Mouse (Mus musculus): ENCODE data around the gene Gm17535. TPM values are rescaled to one million over a fixed set of nuclear protein-coding genes. Genes with fewer than 3 reads are reported as not detected.
"Not testable (repeated sequence)": the region's sequence is repeated elsewhere in the genome, so short reads cannot be mapped to it uniquely, and the experiment has no call there.

Gene Gm17535
- polyA plus RNA-seq, 1 experiment from 2014 or later = not detected

DNA sequence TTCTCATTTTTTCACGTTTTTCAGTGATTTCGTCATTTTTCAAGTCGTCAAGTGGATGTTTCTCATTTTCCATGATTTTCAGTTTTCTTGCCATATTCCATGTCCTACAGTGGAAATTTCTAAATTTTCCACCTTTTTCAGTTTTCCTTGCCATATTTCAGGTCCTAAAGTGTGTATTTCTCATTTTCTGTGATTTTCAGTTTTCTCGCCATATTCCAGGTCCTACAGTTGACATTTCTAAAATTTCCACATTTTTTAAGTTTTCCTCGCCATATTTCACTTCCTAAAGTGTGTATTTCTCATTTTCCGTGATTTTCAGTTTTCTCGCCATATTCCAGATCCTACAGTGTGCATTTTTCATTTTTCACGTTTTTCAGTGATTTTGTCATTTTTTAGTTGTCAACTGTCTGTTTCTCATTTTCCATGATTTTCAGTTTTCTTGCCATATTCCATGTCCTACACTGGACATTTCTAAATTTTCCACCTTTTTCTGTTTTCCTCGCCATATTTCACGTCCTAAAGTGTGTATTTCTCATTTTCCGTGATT is 21.6 kb upstream of the Gm17535 start, which contains the start of gene Gm10721:
TSS of gene Gm10721 (plus strand) at position 408 of the 547 bp plus-strand sequence.
- H3K27ac ChIP-seq (ENCODE audit: low read length); H3K9me3 ChIP-seq (ENCODE audit: low read length); H3K36me3 ChIP-seq (ENCODE audit: insufficient read depth, low read length); H3K27me3 ChIP-seq (ENCODE audit: insufficient read depth, low read length); H3K9ac ChIP-seq (replicated peaks; ENCODE audit: low read length); H3K4me2 ChIP-seq (replicated peaks; ENCODE audit: low read depth, low read length); H3K4me1 ChIP-seq (ENCODE audit: insufficient read depth, low read length); H3K4me3 ChIP-seq (ENCODE audit: low read length): not testable (repeated sequence)
- WGBS = no CpG with 5 or more reads among the region's 11 CpGs
- ATAC-seq (ENCODE audit: low FRiP score, low TSS enrichment) = peak; percentile 76; the same call in 1 of the 2 replicates

DNA sequence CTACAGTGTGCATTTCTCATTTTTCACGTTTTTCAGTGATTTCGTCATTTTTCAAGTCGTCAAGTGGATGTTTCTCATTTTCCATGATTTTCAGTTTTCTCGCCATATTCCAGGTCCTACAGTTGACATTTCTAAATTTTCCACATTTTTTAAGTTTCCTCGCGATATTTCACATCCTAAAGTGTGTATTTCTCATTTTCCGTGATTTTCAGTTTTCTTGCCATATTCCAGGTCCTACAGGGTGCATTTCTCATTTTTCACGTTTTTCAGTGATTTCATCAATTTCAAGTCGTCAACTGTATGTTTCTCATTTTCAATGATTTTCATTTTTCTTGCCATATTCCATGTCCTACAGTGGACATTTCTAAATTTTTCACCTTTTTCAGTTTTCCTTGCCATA is 19.0 kb upstream of the Gm17535 start, which contains the start of gene Gm10720:
TSS of gene Gm10720 (plus strand) at position 301 of the 400 bp plus-strand sequence.
- not testable (repeated sequence) for H3K4me1 ChIP-seq (ENCODE audit: insufficient read depth, low read length); H3K9ac ChIP-seq (replicated peaks; ENCODE audit: low read length); H3K9me3 ChIP-seq (ENCODE audit: low read length); H3K4me3 ChIP-seq (ENCODE audit: low read length); H3K27ac ChIP-seq (ENCODE audit: low read length); H3K4me2 ChIP-seq (replicated peaks; ENCODE audit: low read depth, low read length); ATAC-seq (ENCODE audit: low FRiP score, low TSS enrichment); H3K36me3 ChIP-seq (ENCODE audit: insufficient read depth, low read length); H3K27me3 ChIP-seq (ENCODE audit: insufficient read depth, low read length)
- 64% methylated on average over 4 of the region's 9 CpGs for WGBS

GRCm38 (mm10) chr9:3015896-3016295 is 18.5 kb upstream of the Gm17535 start:
- ATAC-seq (ENCODE audit: low FRiP score, low TSS enrichment) = not testable (repeated sequence)

GRCm38 (mm10) chr9:3017108-3017507 is 17.3 kb upstream of the Gm17535 start, which contains the start of gene Gm10719:
Gene Gm10719, plus strand, starts transcription at chr9:3017408.
- H3K4me3 ChIP-seq (ENCODE audit: low read length); H3K4me2 ChIP-seq (replicated peaks; ENCODE audit: low read depth, low read length); H3K36me3 ChIP-seq (ENCODE audit: insufficient read depth, low read length); H3K9me3 ChIP-seq (ENCODE audit: low read length); H3K27me3 ChIP-seq (ENCODE audit: insufficient read depth, low read length); ATAC-seq (ENCODE audit: low FRiP score, low TSS enrichment); H3K9ac ChIP-seq (replicated peaks; ENCODE audit: low read length); H3K4me1 ChIP-seq (ENCODE audit: insufficient read depth, low read length); H3K27ac ChIP-seq (ENCODE audit: low read length): not testable (repeated sequence)
- WGBS = 71% methylated on average over 1 of the region's 9 CpGs

More at GRCm38 (mm10) chr9:3015896-3016295, 18.5 kb upstream of the Gm17535 start:
- not testable (repeated sequence) for H3K27ac ChIP-seq (ENCODE audit: low read length); H3K27me3 ChIP-seq (ENCODE audit: insufficient read depth, low read length); H3K4me1 ChIP-seq (ENCODE audit: insufficient read depth, low read length); H3K9me3 ChIP-seq (ENCODE audit: low read length); H3K9ac ChIP-seq (replicated peaks; ENCODE audit: low read length); H3K4me3 ChIP-seq (ENCODE audit: low read length); H3K4me2 ChIP-seq (replicated peaks; ENCODE audit: low read depth, low read length); H3K36me3 ChIP-seq (ENCODE audit: insufficient read depth, low read length)
- WGBS = 70% methylated on average over 4 of the region's 6 CpGs

DNA sequence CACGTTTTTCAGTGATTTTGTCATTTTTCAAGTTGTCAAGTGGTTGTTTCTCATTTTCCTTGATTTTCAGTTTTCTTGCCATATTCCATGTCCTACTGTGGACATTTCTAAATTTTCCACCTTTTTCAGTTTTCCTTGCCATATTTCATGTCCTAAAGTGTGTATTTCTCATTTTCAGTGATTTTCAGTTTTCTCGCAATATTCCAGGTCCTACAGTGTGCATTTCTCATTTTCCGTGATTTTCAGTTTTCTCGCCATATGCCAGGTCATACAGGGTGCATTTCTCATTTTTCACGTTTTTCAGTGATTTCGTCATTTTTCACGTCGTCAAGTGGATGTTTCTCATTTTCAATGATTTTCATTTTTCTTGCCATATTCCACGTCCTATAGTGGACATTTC is 15.5 kb upstream of the Gm17535 start:
- not testable (repeated sequence) for H3K36me3 ChIP-seq (ENCODE audit: insufficient read depth, low read length); H3K9me3 ChIP-seq (ENCODE audit: low read length); H3K27me3 ChIP-seq (ENCODE audit: insufficient read depth, low read length); H3K9ac ChIP-seq (replicated peaks; ENCODE audit: low read length); H3K4me1 ChIP-seq (ENCODE audit: insufficient read depth, low read length); ATAC-seq (ENCODE audit: low FRiP score, low TSS enrichment); H3K4me2 ChIP-seq (replicated peaks; ENCODE audit: low read depth, low read length); H3K27ac ChIP-seq (ENCODE audit: low read length); H3K4me3 ChIP-seq (ENCODE audit: low read length)
- 68% methylated on average over 9 of the region's 9 CpGs for WGBS

DNA sequence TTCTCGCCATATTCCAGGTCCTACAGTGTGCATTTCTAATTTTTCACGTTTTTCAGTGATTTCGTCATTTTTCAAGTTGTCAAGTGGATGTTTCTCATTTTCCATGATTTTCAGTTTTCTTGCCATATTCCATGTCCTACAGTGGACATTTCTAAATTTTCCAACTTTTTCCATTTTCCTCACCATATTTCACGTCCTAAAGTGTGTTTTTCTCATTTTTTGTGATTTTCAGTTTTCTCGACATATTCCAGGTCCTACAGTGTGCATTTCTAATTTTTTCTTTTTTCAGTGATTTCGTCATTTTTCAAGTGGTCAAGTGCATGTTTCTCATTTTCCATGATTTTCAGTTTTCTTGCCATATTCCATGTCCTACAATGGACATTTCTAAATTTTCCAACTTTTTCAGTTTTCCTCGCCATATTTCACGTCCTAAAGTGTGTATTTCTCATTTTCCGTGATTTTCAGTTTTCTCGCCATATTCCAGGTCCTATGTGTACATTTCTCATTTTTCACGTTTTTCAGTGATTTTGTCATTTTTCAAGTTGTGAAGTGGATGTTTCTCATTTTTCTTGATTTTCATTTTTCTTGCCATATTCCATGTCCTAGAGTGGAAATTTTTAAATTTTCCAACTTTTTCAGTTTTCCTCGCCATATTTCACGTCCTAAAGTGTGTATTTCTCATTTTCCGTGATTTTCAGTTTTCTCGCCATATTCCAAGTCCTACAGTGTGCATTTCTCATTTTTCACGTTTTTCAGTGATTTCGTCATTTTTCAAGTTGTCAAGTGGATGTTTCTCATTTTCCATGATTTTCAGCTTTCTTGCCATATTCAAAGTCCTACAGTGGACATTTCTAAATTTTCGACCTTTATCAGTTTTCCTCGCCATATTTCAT is 14.3 kb upstream of the Gm17535 start:
- peak; percentile 73; the same call in 1 of the 2 replicates for ATAC-seq (ENCODE audit: low FRiP score, low TSS enrichment)
- not testable (repeated sequence) for H3K9ac ChIP-seq (replicated peaks; ENCODE audit: low read length); H3K4me2 ChIP-seq (replicated peaks; ENCODE audit: low read depth, low read length); H3K9me3 ChIP-seq (ENCODE audit: low read length); H3K27me3 ChIP-seq (ENCODE audit: insufficient read depth, low read length); H3K4me3 ChIP-seq (ENCODE audit: low read length); H3K36me3 ChIP-seq (ENCODE audit: insufficient read depth, low read length); H3K27ac ChIP-seq (ENCODE audit: low read length); H3K4me1 ChIP-seq (ENCODE audit: insufficient read depth, low read length)
- WGBS = 75% methylated on average over 11 of the region's 19 CpGs

- H3K9me3 ChIP-seq (ENCODE audit: low read length); H3K4me1 ChIP-seq (ENCODE audit: insufficient read depth, low read length); H3K27ac ChIP-seq (ENCODE audit: low read length); H3K4me2 ChIP-seq (replicated peaks; ENCODE audit: low read depth, low read length); H3K9ac ChIP-seq (replicated peaks; ENCODE audit: low read length); ATAC-seq (ENCODE audit: low FRiP score, low TSS enrichment); H3K4me3 ChIP-seq (ENCODE audit: low read length); H3K27me3 ChIP-seq (ENCODE audit: insufficient read depth, low read length); H3K36me3 ChIP-seq (ENCODE audit: insufficient read depth, low read length): not testable (repeated sequence)
- 70% methylated on average over 9 of the region's 13 CpGs for WGBS
Observed at GRCm38 (mm10) chr9:3022316-3023008, 11.9 kb upstream of the Gm17535 start.

GRCm38 (mm10) chr9:3023312-3023984 is 11.0 kb upstream of the Gm17535 start, which contains the start of gene Gm10718:
Gene Gm10718, plus strand, starts transcription at chr9:3023547.
- not testable (repeated sequence) for H3K4me3 ChIP-seq (ENCODE audit: low read length); H3K36me3 ChIP-seq (ENCODE audit: insufficient read depth, low read length); H3K9me3 ChIP-seq (ENCODE audit: low read length); H3K9ac ChIP-seq (replicated peaks; ENCODE audit: low read length); H3K4me2 ChIP-seq (replicated peaks; ENCODE audit: low read depth, low read length); H3K27ac ChIP-seq (ENCODE audit: low read length); H3K27me3 ChIP-seq (ENCODE audit: insufficient read depth, low read length); ATAC-seq (ENCODE audit: low FRiP score, low TSS enrichment); H3K4me1 ChIP-seq (ENCODE audit: insufficient read depth, low read length)
- 77% methylated on average over 9 of the region's 13 CpGs for WGBS

- not testable (repeated sequence) for H3K9ac ChIP-seq (replicated peaks; ENCODE audit: low read length); ATAC-seq (ENCODE audit: low FRiP score, low TSS enrichment); H3K4me3 ChIP-seq (ENCODE audit: low read length); H3K36me3 ChIP-seq (ENCODE audit: insufficient read depth, low read length); H3K4me1 ChIP-seq (ENCODE audit: insufficient read depth, low read length); H3K4me2 ChIP-seq (replicated peaks; ENCODE audit: low read depth, low read length); H3K9me3 ChIP-seq (ENCODE audit: low read length); H3K27me3 ChIP-seq (ENCODE audit: insufficient read depth, low read length); H3K27ac ChIP-seq (ENCODE audit: low read length)
- WGBS = 66% methylated on average over 14 of the region's 16 CpGs
Observed at GRCm38 (mm10) chr9:3023985-3024648, 10.3 kb upstream of the Gm17535 start.
